Mouse (Mus musculus) CH12.LX (cell line): ENCODE data around the gene Osbpl3. TPM values are rescaled to one million over a fixed set of nuclear protein-coding genes. Genes with fewer than 3 reads are reported as not detected.

Source experiments
- DNase-seq: peaks from one replicate; pipeline ENCODE4 v3.0.0-alpha.2; 2013; ENCODE audit errors: extremely low read depth
- H3K27ac ChIP-seq: 2 replicates; pipeline ENCODE4 v1.5.1; 2012; ENCODE audit warnings: low read depth, mild to moderate bottlenecking, control low read depth, moderate library complexity; ENCODE audit not compliant: insufficient read depth
- H3K27me3 ChIP-seq: replicated peaks from 2 replicates; pipeline ENCODE3; 2012; ENCODE audit warnings: inconsistent platforms
- H3K36me3 ChIP-seq, 2 experiments: replicated peaks in 1 of 2; 2 replicates each; pipeline versions ENCODE3 to v1.6.1; 2012; ENCODE audit warnings: inconsistent platforms in 1 of 2, low read length in 1 of 2, mild to moderate bottlenecking in 1 of 2, mixed read lengths in 1 of 2, moderate library complexity in 1 of 2; ENCODE audit not compliant: control insufficient read depth in 1 of 2, insufficient read depth in 1 of 2
- H3K4me1 ChIP-seq, 2 experiments: 2 replicates each; pipeline ENCODE4 v1.6.1; 2012; ENCODE audit warnings: inconsistent platforms in 1 of 2, moderate library complexity in 1 of 2; ENCODE audit not compliant: insufficient read depth in 2 of 2, control insufficient read depth in 1 of 2
- H3K4me2 ChIP-seq: 2 replicates; pipeline ENCODE4 v1.6.1; 2012; ENCODE audit warnings: low read depth, mild to moderate bottlenecking, control low read depth; ENCODE audit not compliant: poor library complexity, insufficient read depth, severe bottlenecking
- H3K4me3 ChIP-seq, 3 experiments: fragments of 150-350 bp in 1 of 3; sonication (generic) in 1 of 3; replicated peaks in 1 of 3; 2 replicates each; pipeline versions ENCODE3 to v1.5.1; 2011 to 2012; ENCODE audit warnings: low read depth in 2 of 3, low read length in 2 of 3, mild to moderate bottlenecking in 2 of 3, moderate library complexity in 2 of 3, control low read depth in 1 of 3, improper control_type of control experiment in 1 of 3, inconsistent platforms in 1 of 3, mixed read lengths in 1 of 3; ENCODE audit not compliant: poor library complexity in 1 of 3
- H3K79me2 ChIP-seq: replicated peaks from 2 replicates; pipeline ENCODE4 v1.6.1; 2012; ENCODE audit warnings: mild to moderate bottlenecking, moderate library complexity; ENCODE audit not compliant: control insufficient read depth, poor library complexity, insufficient read depth, severe bottlenecking; ENCODE audit errors: extremely low read depth
- H3K9ac ChIP-seq: 2 replicates; pipeline ENCODE4 v1.6.1; 2012; ENCODE audit warnings: low read depth, mild to moderate bottlenecking, control low read depth, moderate library complexity; ENCODE audit not compliant: insufficient read depth
- H3K9me3 ChIP-seq: replicated peaks from 2 replicates; pipeline ENCODE3; 2012; ENCODE audit warnings: low read length, inconsistent platforms, mixed read lengths
- CTCF ChIP-seq, 2 experiments: IDR thresholded peaks in 1 of 2; conservative IDR thresholded peaks in 1 of 2; 2 replicates each; pipeline ENCODE4 v1.5.1; 2011 to 2012; ENCODE audit warnings: low read depth in 2 of 2, low read length in 2 of 2, improper control_type of control experiment in 1 of 2, inconsistent platforms in 1 of 2, mild to moderate bottlenecking in 1 of 2, moderate library complexity in 1 of 2
- E2F4 ChIP-seq: IDR thresholded peaks from 2 replicates; pipeline ENCODE4 v1.6.1; 2011; ENCODE audit warnings: low read depth, low read length, improper control_type of control experiment; ENCODE audit not compliant: insufficient replicate concordance
- ELF1 ChIP-seq: IDR thresholded peaks from 2 replicates; pipeline ENCODE4 v1.6.1; 2014; ENCODE audit warnings: low read depth, mild to moderate bottlenecking, inconsistent platforms, low read length, improper control_type of control experiment
- EP300 ChIP-seq: IDR thresholded peaks from 2 replicates; pipeline ENCODE4 v1.6.1; 2011; ENCODE audit warnings: low read length, improper control_type of control experiment
- GABPA ChIP-seq: IDR thresholded peaks from 2 replicates; pipeline ENCODE4 v1.6.1; 2012; ENCODE audit warnings: low read depth, low read length, improper control_type of control experiment, inconsistent platforms; ENCODE audit not compliant: insufficient replicate concordance
- JUND ChIP-seq: conservative IDR thresholded peaks from 2 replicates; pipeline ENCODE4 v1.6.1; 2011; ENCODE audit warnings: low read depth, low read length, improper control_type of control experiment
- KAT2A ChIP-seq: IDR thresholded peaks from 2 replicates; pipeline ENCODE4 v1.6.1; 2012; ENCODE audit warnings: low read length, improper control_type of control experiment, inconsistent platforms; ENCODE audit not compliant: insufficient replicate concordance
- MAFK ChIP-seq: IDR thresholded peaks from 2 replicates; pipeline ENCODE4 v1.6.1; 2011; ENCODE audit warnings: low read length, improper control_type of control experiment; ENCODE audit not compliant: insufficient replicate concordance
- MAX ChIP-seq: IDR thresholded peaks from 2 replicates; pipeline ENCODE4 v1.6.1; 2011; ENCODE audit warnings: low read length, improper control_type of control experiment
- NRF1 ChIP-seq: IDR thresholded peaks from 2 replicates; pipeline ENCODE4 v1.6.1; 2014; ENCODE audit warnings: low read depth, mild to moderate bottlenecking, inconsistent platforms, low read length, improper control_type of control experiment, moderate library complexity
- PAX5 ChIP-seq: IDR thresholded peaks from 2 replicates; pipeline ENCODE4 v1.6.1; 2012; ENCODE audit warnings: low read length, inconsistent platforms, mixed read lengths
- POLR2A ChIP-seq: IDR thresholded peaks from 2 replicates; pipeline ENCODE4 v1.6.1; 2011; ENCODE audit warnings: low read depth, mild to moderate bottlenecking, improper control_type of control experiment, low read length
- RAD21 ChIP-seq: IDR thresholded peaks from 2 replicates; pipeline ENCODE4 v1.6.1; 2011; ENCODE audit warnings: low read depth, mild to moderate bottlenecking, low read length, improper control_type of control experiment, moderate library complexity
- RCOR1 ChIP-seq: conservative IDR thresholded peaks from 2 replicates; pipeline ENCODE4 v1.6.1; 2012; ENCODE audit warnings: low read depth, mild to moderate bottlenecking, inconsistent platforms, low read length, improper control_type of control experiment
- SMC3 ChIP-seq: IDR thresholded peaks from 2 replicates; pipeline ENCODE4 v1.6.1; 2011; ENCODE audit warnings: low read depth, low read length, improper control_type of control experiment
- TBP ChIP-seq: conservative IDR thresholded peaks from 2 replicates; pipeline ENCODE4 v1.6.1; 2011; ENCODE audit warnings: low read depth, low read length, improper control_type of control experiment
- TCF12 ChIP-seq: IDR thresholded peaks from 2 replicates; pipeline ENCODE4 v1.6.1; 2014; ENCODE audit warnings: low read depth, mild to moderate bottlenecking, inconsistent platforms, low read length, improper control_type of control experiment
- UBTF ChIP-seq: IDR thresholded peaks from 2 replicates; pipeline ENCODE4 v1.6.1; 2012; ENCODE audit warnings: low read depth, mild to moderate bottlenecking, inconsistent platforms, low read length, improper control_type of control experiment, moderate library complexity
- USF1 ChIP-seq: IDR thresholded peaks from 2 replicates; pipeline ENCODE4 v1.6.1; 2014; ENCODE audit warnings: low read depth, mild to moderate bottlenecking, inconsistent platforms, low read length, improper control_type of control experiment
- ZC3H11A ChIP-seq: IDR thresholded peaks from 2 replicates; pipeline ENCODE4 v1.6.1; 2012; ENCODE audit warnings: low read depth, mild to moderate bottlenecking, inconsistent platforms, low read length, improper control_type of control experiment
- ZKSCAN1 ChIP-seq: IDR thresholded peaks from 2 replicates; pipeline ENCODE4 v1.6.1; 2012; ENCODE audit warnings: low read depth, inconsistent platforms, low read length, improper control_type of control experiment, borderline replicate concordance
- ZNF384 ChIP-seq: IDR thresholded peaks from 2 replicates; pipeline ENCODE4 v1.6.1; 2012; ENCODE audit warnings: low read depth, low read length, improper control_type of control experiment, inconsistent platforms
- dilution Hi-C: fragments of 300-500 bp; cut with MboI; formaldehyde crosslinking; loops from 2 replicates; pipeline ENCODE4 v1.14.3; 2020; ENCODE audit warnings: low sequenced_read_pairs; ENCODE audit not compliant: extremely low pct_unique_long_range_greater_than_20kb, extremely low pct_ligation_motif_present
- in situ Hi-C: fragments of 300-500 bp; cut with MboI; formaldehyde crosslinking; loops from 3 replicates; pipeline ENCODE4 v1.14.3; 2019; ENCODE audit warnings: low sequenced_read_pairs, low pct_ligation_motif_present, low pct_unique_long_range_greater_than_20kb, mixed read lengths
- polyA plus RNA-seq: library from polyadenylated mRNA; unstranded; fragments of >175 nt; gene quantifications from 2 replicates; pipeline ENCODE4 v1.2.1, GENCODE M21; 2012; ENCODE audit warnings: low read depth; ENCODE audit not compliant: insufficient read length
- total RNA-seq, 2 experiments: library from RNA; depleted of rRNA; stranded (reverse); fragments of 300-350 nt in 1 of 2; fragments of >200 nt in 1 of 2; gene quantifications; 2 replicates each; pipeline ENCODE4 v1.2.3; 2012 to 2014

The Osbpl3 gene
- total and polyA plus RNA-seq, 3 experiments = 2.2 to 8.1 (median 3.5) TPM

DNA sequence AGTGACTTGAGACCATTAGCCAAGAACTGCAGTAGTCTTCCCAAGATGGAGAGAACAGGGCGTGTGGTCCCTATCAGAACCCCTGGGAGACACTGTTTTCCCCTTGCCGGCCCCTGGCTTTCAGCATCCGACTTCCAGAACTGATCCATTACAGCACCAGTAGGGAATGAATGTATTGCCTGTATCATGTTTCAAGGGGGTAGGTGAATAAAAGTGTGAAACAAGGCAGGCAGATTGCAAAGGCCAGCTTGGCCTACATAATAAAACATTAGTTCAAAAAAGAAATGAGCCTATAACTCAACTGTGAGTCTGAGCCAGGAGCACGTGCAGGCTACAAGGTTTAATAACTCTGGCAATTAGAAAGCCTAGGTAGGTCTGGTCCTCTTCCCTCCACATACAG, 52.5 kb downstream of the Osbpl3 start:
- no peak for TF ChIP-seq MAX
- no peak for TF ChIP-seq UBTF
- no peak for TF ChIP-seq USF1
- no peak for TF ChIP-seq ZNF384
- no peak for TF ChIP-seq EP300
- TF ChIP-seq ZC3H11A = no peak
- no peak for TF ChIP-seq TCF12
- TF ChIP-seq JUND = no peak
- TF ChIP-seq TBP = no peak
- TF ChIP-seq GABPA = no peak
- TF ChIP-seq, all 38 proteins: peak for 0
- no peak overlapping the region for H3K9ac ChIP-seq
- dilution Hi-C loops (loop anchor here (25.0 kb wide), 1 partner anchor 91 kb away; no protein-coding TSS in a partner anchor), in situ Hi-C loops (no loop called here)
- H3K79me2 ChIP-seq = no peaks in the 10 kb centered on the region
- H3K36me3 ChIP-seq = no peaks in the 10 kb centered on the region
- no peak for DNase-seq
- H3K4me3 ChIP-seq = no peak overlapping the region
- H3K27ac ChIP-seq = no peak overlapping the region
- H3K4me2 ChIP-seq = no peak overlapping the region
- H3K4me1 ChIP-seq = peaks cover 2 to 23% of the 10 kb centered on the region in 2 experiments; a peak in 2 of 4 replicates
- H3K27me3 ChIP-seq = no peaks in the 10 kb centered on the region
- H3K9me3 ChIP-seq = no peaks in the 10 kb centered on the region

GRCm38 (mm10) chr6:50402872-50403271, 53.1 kb downstream of the Osbpl3 start:
- no peak overlapping the region for H3K27ac ChIP-seq
- H3K9ac ChIP-seq = no peak overlapping the region
- no peak overlapping the region for H3K4me3 ChIP-seq
- dilution Hi-C loops = loop anchor here (25.0 kb wide), 1 partner anchor 91 kb away; no protein-coding TSS in a partner anchor
- H3K4me1 ChIP-seq = peaks cover 2 to 23% of the 10 kb centered on the region in 2 experiments; a peak in 2 of 4 replicates
- TF ChIP-seq MAFK = no peak
- no peak for TF ChIP-seq ZKSCAN1
- peak; percentile 17; the same call in 1 of the 2 replicates for TF ChIP-seq RAD21
- TF ChIP-seq TCF12 = no peak
- TF ChIP-seq SMC3 = no peak
- peak; percentile 42 for TF ChIP-seq ZNF384
- no peak for TF ChIP-seq NRF1
- TF ChIP-seq TBP = no peak
- TF ChIP-seq RCOR1 = no peak
- TF ChIP-seq EP300 = no peak
- no peak for TF ChIP-seq ELF1
- no peak for TF ChIP-seq E2F4
- TF ChIP-seq MAX = no peak
- TF ChIP-seq KAT2A = no peak
- no peak for TF ChIP-seq JUND
- no peak for TF ChIP-seq UBTF
- TF ChIP-seq PAX5 = no peak
- no peak for TF ChIP-seq POLR2A
- peak in 1 of 2 experiments; percentile 25; a peak in 1 of 4 replicates for TF ChIP-seq CTCF (conservative IDR thresholded peaks at IDR 0.05 in 1 of 2, IDR thresholded peaks at IDR 0.05 in 1 of 2; ENCODE audit: low read depth in 2 of 2, low read length in 2 of 2)
- no peak overlapping the region for H3K4me2 ChIP-seq
- in situ Hi-C loops = no loop called here
- H3K9me3 ChIP-seq = no peaks in the 10 kb centered on the region
- H3K36me3 ChIP-seq = no peaks in the 10 kb centered on the region
- DNase-seq = no peak
- no peaks in the 10 kb centered on the region for H3K27me3 ChIP-seq
- H3K79me2 ChIP-seq = no peaks in the 10 kb centered on the region
